Mouse (Mus musculus): ENCODE data around the gene Fcgr1. TPM values are rescaled to one million over a fixed set of nuclear protein-coding genes. Genes with fewer than 3 reads are reported as not detected.

Fcgr1 gene
- polyA plus RNA-seq, 1 experiment from 2014 or later: 2.1 TPM

Small RNA genes within 50 kb of the gene (microRNA-seq; reads per million reads assigned to microRNA genes)
- not detected for gene Gm47311
- not detected for gene Gm47313

Other genes with a start within 250 kb of the Fcgr1 start
- gene Vps45, start 235.5 kb downstream of the Fcgr1 start, polyA plus RNA-seq (2014; fragmentation: Nextera tagmentation; extraction: Ambion mirVana): 24.7 and 29.5 TPM in 2 replicates
- gene Otud7b, start 189.4 kb downstream of the Fcgr1 start, polyA plus RNA-seq (2014; fragmentation: Nextera tagmentation; extraction: Ambion mirVana): 8.8 and 9.4 TPM in 2 replicates
- 10.5 and 12.8 TPM in 2 replicates for gene Mtmr11, start 132.0 kb downstream of the Fcgr1 start, polyA plus RNA-seq (2014; fragmentation: Nextera tagmentation; extraction: Ambion mirVana)
- gene Sf3b4, start 121.6 kb downstream of the Fcgr1 start, polyA plus RNA-seq (2014; fragmentation: Nextera tagmentation; extraction: Ambion mirVana): 187 and 216 TPM in 2 replicates
- gene Sv2a, start 112.8 kb downstream of the Fcgr1 start, polyA plus RNA-seq (2014; fragmentation: Nextera tagmentation; extraction: Ambion mirVana): 9.4 and 10.3 TPM in 2 replicates
- gene Bola1, start 74.3 kb downstream of the Fcgr1 start, polyA plus RNA-seq (2014; fragmentation: Nextera tagmentation; extraction: Ambion mirVana): 70.4 and 83.9 TPM in 2 replicates
- 0.86 and 1.7 TPM in 2 replicates for gene Hist2h2ab, start 74.1 kb downstream of the Fcgr1 start, polyA plus RNA-seq (2014; fragmentation: Nextera tagmentation; extraction: Ambion mirVana)
- 12.7 and 16.0 TPM in 2 replicates for gene Hist2h2ac, start 73.1 kb downstream of the Fcgr1 start, polyA plus RNA-seq (2014; fragmentation: Nextera tagmentation; extraction: Ambion mirVana)
- 14.0 and 15.0 TPM in 2 replicates for gene Hist2h2be, start 72.8 kb downstream of the Fcgr1 start, polyA plus RNA-seq (2014; fragmentation: Nextera tagmentation; extraction: Ambion mirVana)
- gene Hist2h3c2, start 54.8 kb downstream of the Fcgr1 start, polyA plus RNA-seq (2014; fragmentation: Nextera tagmentation; extraction: Ambion mirVana): 10.6 and 13.8 TPM in 2 replicates
- 50.9 and 55.2 TPM in 2 replicates for gene Hist2h2aa2, start 53.7 kb downstream of the Fcgr1 start, polyA plus RNA-seq (2014; fragmentation: Nextera tagmentation; extraction: Ambion mirVana)
- gene Hist2h2aa1, start 48.5 kb downstream of the Fcgr1 start, polyA plus RNA-seq (2014; fragmentation: Nextera tagmentation; extraction: Ambion mirVana): 16.3 and 17.4 TPM in 2 replicates
- 1.1 and 2.7 TPM in 2 replicates for gene Hist2h3c1, start 47.3 kb downstream of the Fcgr1 start, polyA plus RNA-seq (2014; fragmentation: Nextera tagmentation; extraction: Ambion mirVana)
- gene Hist2h4, start 30.7 kb downstream of the Fcgr1 start, polyA plus RNA-seq (2014; fragmentation: Nextera tagmentation; extraction: Ambion mirVana): 5.0 and 5.4 TPM in 2 replicates
- gene Hist2h3b, start 25.3 kb downstream of the Fcgr1 start, polyA plus RNA-seq (2014; fragmentation: Nextera tagmentation; extraction: Ambion mirVana): 94.4 and 97.1 TPM in 2 replicates
- 18.3 and 26.8 TPM in 2 replicates for gene Hist2h2bb, start 24.2 kb downstream of the Fcgr1 start, polyA plus RNA-seq (2014; fragmentation: Nextera tagmentation; extraction: Ambion mirVana)
- not detected in 2 replicates for gene BC107364, start 158.3 kb upstream of the Fcgr1 start, polyA plus RNA-seq (2014; fragmentation: Nextera tagmentation; extraction: Ambion mirVana)
- 1.3 and 1.7 TPM in 2 replicates for gene Hfe2, start 231.2 kb upstream of the Fcgr1 start, polyA plus RNA-seq (2014; fragmentation: Nextera tagmentation; extraction: Ambion mirVana)